Mouse (Mus musculus): ENCODE data around the gene Misp.

Misp gene

DNA sequence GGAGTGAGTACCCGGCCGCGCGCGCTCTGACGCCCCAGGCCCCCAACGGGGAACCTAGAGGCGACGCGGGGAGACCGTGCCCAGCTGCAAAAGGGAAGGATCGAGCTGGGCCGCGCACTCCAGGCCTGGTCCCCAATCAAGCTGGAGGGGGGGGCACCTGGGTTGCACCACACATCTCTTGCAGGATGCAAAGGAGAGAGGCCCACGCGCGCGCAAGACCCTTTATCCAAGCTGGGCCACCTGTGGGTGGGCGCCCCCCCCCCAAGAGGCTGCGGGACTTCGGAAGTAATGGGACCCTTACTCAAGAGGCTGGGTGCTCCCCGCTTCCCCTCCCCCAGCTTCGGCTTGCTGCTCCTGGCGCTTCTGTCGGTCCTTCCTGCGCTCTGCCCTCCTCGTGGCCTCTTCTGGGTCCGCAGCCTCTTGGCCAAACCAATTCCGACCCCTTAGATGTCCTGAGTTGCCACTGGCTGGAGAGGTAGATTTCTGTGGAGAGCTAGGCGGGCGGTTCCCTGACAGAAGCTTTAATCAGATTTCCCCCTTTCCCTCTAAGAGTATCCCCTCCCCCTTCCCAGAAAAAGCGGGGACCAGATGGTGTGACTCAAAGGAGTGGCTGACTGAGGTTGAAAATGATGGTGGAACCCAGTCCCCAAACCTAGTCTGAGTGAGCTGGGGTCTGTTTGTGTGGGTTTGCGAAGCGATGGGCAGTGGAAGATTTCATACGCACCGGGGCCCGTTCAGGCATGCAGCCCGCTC, 26.9 kb upstream of the Misp start:
- in situ Hi-C loops (cut with MboI, MseI) = no loop called here

DNA sequence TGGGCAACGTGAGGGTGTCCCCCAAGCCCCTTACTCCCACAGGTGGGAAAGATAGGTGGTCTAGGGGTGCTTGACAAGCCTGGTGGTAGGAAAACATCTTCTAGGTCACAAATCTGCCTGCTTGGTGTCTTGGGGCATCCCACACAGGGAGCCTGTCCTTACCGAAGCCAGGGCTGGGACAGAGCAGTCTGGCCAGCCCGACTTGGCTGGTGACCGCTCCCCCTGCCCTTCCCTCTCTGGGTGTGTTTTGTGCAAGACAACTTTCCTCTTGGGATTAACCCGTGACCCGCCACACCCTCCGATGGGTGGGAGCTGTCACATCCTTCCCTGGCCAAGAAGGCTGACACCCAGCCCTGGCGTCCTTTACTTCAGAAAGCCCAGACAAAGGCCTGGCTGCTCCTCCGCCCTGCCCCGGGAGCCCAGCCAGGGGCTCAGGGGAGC, 26.3 kb upstream of the Misp start:
- in situ Hi-C loops (cut with MboI, MseI) = no loop called here

DNA sequence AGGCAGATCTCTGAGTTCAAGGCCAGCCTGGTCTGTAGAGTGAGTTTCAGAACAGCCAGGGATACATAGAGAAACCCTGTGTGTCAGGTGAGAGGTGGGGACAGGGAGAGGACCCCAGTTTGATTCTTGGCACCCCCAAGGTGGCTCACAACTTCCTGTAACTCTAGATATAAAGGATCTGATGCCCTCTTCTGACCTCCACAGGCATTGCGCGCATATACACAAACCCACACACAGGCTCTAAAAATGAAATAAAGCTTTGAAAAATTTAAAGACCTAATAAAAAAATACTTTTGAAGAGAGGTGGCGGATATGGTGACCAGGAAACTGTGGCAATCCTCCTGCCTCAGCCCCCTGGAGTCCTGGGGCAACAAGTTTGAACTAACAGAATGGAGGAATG, 24.9 kb upstream of the Misp start:
- in situ Hi-C loops (cut with MboI, MseI) = no loop called here

DNA sequence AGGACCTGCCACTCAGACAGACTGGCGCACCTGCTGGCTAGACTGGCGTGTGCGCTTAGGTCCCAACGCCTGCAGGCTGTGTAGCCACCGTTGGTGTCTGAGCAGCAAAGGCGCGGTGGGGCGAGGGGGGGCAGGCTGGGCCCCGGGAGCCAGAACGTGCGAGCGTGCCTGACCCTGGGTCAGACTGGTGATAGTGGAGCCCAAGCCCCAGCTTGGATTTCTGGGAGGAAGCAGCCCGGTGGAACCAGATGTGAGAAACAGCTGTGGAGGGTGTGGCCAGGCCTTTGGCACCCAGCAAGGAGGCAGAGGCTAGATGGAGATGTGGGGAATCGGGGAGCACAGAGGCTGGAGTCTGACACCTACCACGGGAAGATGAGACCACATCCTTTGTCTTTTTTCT, 23.5 kb upstream of the Misp start:
- in situ Hi-C loops (cut with MboI, MseI) = no loop called here

DNA sequence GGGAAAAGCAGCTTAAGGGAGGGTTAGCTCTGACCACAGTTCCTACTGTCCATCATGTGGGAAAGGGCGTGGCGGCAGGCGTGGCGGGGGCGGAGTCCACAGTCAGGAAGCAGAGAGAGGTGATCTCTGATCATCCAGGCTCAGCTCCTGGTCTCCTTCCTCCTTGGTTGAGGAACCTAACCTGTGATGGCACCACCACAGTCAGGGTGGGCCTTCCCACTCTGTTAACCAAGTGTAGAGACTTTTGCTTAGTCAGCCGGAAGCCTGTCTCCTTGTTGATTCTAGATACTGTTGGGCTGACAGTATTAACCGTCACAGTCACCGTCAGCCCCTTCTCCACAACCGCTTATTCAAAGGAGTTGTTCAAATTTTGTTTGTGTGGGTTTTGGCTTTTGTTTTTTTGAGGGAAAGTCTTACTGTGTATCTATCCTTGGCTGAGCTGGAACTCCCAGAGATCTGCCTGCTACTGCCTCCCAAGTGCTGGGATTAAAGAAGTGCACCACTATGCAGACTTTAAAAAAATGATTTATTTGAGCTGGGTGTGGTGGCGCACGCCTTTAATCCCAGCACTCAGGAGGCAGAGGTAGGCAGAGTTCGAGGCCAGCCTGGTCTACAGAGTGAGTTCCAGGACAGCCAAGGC, 22.4 kb upstream of the Misp start:
- in situ Hi-C loops (cut with MboI, MseI) = no loop called here

DNA sequence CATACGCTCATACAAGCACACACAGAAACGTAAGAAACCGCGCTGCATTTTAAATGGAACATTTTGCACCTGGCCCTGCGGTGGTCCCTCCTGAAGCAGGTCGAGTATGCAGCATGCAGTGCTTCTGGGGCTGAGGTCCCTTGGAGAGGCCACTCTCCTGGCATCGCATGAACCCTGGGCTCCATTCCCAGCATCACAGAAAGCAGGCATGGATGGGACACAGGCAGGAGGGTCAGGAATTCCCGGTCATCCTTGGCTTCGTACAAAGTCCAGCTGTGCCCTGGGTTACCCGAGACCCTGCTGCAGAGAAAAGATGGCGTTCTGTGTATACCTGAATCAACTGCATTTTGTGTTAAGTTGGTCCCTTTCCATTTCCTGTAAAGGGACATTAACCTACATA, 20.3 kb upstream of the Misp start:
- in situ Hi-C loops (cut with MboI, MseI) = no loop called here

DNA sequence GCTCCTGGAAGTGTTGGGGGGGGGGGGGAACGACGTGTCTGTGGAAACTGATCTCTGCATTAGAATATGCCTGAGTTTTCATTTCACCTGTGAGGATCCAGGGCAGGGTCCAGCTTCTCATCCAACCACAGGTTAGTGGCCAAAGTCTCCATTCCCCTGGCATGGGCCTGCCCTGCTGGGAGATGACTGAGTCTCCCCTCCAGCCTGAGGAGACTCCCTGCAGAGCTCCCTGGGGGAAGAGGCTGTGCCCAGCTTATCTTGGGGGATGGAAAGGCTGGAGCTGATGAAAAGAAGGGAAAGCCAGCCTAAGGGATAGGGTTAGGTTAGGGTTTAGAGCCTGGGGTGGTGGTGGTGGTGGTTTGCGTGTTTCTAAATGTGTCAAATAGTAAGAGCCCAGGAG, 19.0 kb upstream of the Misp start:
- in situ Hi-C loops (cut with MboI, MseI) = no loop called here

DNA sequence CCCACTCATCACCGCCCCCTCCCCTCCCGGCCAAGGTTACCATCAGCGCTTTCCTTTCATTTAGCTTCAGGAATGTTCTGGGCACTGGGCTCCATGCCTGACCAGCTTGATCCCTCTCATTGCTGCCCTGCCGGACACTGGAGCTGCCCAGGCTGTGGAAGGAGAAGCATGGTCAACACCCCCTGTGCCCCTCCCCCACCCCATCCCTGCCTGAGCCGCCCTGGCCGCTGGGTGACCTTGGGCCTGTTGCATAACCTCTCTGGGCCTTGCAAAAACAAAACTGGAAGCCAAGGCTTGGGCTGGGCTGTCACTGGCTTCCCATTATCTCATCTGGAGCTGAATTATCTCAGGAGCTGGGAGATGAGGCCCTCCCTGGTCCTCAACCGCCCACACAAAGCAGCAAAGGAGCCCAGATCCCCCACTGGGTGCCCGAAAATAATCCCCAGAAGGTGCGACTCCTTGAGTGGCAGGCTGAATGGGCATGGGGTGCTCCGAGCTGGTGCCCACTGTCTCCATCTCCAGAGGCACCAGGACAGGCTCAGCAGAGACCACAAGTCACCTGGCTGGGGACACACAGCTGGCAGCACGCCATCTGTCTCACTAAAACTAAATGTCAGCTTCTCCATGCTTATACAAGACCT, 18.3 kb upstream of the Misp start:
- in situ Hi-C loops (cut with MboI, MseI) = no loop called here

DNA sequence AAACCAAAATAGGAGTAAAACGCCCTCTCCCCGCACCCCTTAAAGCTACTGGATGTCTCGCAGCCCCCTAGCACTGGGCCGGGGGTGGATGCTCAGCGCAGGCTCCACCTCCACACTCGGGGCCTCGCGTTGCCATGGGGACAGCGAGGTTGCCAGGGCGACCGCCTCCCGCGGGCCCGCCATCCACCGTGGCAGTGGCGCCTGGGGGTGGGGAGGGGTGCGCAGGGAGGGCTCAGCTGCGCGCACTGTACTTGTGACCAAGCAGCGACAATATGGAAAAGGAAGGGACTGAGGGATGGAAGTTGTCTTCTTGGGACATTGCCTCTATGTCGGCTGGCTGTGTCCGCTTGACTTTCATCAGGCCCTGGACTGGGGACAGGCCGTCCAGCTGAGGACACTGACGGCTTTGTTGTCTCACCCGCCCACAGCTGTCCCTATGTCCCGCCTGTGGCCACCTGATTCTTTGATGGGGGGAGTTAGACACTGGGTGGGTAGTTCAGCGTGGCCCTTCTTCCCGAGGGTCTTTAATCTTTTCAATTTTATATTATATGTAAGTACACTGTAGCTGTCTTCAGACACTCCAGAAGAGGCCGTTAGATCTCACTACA, 17.0 kb upstream of the Misp start:
- in situ Hi-C loops (cut with MboI, MseI) = no loop called here

DNA sequence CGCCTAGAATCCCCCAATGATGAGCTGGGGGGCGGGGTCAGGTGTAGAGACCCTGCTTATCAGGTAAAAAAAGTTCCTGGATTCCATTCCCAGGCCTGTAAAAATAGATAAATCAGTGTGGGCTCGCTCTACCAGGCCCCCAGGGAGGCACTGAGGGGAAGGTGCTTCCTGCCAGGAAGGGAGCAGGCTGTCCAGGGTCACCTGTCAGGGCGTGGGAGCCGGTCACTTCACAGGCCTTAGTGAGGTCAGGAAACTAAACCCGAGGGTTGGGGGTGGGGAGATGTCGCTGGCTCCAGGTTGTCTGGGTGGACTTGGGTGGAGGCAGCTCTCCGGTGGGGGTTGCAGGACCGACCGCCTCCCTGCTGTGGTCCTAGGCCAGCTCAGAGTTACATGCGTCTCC, 15.2 kb upstream of the Misp start:
- in situ Hi-C loops (cut with MboI, MseI) = no loop called here

DNA sequence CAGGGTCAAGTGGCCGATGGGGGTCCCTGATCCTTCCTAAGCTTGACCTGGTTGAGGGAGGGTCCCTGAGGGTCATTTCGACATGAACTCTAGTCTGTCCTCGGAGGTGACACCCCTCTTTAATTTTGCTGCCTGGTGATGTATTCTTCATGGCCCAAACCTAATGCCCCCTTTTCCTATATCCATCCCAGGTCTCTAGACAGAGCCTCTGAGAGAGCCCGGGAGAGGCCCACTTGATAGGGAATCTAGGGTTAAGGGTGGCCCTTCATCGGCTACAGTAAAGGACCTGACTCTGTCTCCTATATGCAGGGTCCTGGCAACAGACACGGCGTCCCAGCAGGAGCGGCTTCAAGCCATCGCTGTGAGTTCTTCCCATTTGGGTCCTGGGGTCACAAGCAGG, 14.5 kb upstream of the Misp start:
- in situ Hi-C loops (cut with MboI, MseI) = no loop called here

DNA sequence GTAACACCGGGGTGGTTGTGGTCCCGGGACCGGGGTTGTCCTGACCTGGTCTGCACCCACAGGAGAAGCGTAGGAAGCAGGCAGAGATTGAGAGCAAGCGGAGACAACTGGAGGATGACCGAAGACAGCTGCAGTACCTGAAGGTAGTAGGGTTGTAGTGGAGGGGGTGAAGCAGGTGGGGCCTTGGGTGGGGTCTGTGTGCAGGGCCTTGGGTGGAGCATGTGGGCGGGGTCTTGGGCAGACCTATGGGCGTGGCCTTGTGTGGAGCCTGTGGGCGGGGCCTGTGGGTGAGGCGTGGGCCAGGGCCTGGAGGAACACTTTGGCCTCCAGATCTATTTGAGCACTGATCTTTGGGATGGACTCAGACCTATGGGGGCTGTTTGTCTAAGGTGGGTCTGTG, 13.8 kb upstream of the Misp start:
- in situ Hi-C loops (cut with MboI, MseI) = no loop called here

DNA sequence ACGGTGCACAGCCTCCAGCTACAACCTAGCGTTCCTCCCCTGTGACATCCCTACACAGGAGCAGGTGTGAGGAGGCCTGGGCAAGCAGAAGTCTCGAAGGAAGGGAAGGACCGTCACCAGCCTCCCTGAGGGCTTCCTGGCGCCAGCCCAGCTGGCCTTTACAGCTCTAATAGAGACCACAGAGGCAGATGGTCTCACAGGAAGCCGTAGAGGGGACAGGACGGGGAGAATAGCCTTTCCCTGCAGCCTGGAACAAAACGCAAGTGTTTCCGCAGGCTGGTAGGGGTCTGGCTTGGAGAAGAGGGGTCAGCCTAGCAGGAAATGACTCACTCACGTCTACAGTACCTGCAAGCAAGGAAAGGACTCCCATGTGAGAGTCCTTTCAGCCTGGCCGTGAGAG, 13.0 kb upstream of the Misp start:
- in situ Hi-C loops (cut with MboI, MseI) = no loop called here

DNA sequence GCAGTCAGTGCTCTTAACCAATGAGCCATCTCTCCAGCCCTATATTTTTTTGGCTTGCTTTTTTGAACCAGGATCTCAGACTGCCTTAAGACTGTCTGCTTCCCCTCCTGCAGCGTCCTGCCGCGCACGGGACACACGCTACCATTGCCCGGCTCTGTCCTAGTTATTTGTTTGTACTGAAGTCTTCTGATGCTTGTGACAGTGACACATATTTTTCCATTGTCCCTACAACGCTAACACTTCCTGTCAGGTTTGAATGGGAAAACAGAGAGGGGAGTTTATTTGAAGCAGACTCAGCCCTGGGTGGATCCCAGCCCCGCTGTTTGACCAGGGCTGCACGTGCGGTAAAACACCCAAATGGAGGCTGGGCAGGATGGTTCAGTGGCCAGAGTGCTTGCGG, 12.1 kb upstream of the Misp start:
- in situ Hi-C loops (cut with MboI, MseI) = no loop called here

DNA sequence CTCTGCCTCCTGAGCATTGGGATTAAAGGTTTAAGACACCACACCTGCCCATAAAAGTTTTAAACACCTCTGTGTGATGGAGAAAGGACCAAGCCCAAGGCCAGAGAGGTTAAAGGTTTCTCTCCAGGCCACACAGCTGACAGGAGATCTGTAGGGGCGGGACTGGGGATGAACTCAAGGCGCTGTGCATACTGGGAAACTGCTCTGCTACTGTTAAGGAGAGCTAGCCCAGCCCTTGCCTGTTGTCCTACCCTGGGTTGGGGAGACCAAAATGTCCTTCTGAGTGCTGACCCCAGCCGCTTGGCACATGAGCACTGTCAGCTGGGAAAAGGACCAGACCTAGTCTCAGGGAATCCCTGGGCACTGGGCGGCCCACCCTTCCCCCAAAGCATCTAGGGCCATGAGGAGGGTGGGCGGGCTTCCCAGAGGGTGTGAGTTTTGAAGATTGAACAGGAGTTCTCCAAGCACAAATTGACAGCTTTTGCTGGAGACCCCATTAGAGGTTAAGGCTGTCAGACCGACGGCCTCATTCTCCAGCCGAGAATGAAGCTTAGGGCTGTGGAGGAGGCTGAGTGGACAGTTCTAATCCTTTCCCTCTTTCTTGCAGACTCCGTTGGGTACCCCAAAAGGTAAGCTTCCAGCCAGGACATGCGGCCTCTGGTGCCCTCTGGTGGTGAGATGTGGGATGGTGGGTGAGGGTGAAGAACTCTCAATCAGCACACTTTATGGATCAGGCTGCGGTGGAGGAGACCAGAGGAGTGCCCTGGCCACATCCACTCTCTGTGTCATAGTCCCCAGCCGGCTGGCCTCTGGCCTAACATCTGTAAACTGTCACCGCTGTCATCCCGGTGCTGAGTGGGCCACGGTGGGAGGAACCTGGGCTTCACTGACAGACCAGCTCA, 8.8 kb upstream of the Misp start:
- in situ Hi-C loops (cut with MboI, MseI) = no loop called here

DNA sequence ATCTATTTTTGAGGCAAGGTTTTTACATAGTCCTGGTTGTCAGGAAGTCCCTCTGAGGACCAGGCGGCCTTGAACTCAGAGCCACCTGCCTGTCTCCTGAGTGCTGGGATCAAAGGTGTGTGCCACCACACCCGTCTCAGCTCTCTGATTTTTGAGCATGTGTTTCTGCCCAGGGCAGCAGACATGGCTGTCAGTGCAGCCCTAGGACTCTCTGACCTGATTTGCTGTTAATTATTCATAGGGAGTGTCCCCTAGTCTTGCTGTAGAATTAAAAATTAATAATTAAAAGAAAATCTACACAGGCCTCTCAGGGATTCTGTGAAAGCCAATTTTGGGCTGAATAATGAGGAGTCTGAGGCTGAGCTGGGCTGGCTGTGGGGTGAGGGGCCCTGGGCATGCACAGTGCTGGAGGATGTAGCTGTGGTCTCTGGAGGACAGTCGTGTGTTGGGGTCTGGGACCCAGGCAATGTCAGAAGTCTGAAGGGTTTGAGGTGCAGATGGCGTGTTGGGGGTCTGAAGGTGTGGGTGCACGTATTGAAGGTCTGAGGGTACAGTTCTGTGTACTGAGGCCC, 6.4 kb upstream of the Misp start:
- in situ Hi-C loops (cut with MboI, MseI) = no loop called here

DNA sequence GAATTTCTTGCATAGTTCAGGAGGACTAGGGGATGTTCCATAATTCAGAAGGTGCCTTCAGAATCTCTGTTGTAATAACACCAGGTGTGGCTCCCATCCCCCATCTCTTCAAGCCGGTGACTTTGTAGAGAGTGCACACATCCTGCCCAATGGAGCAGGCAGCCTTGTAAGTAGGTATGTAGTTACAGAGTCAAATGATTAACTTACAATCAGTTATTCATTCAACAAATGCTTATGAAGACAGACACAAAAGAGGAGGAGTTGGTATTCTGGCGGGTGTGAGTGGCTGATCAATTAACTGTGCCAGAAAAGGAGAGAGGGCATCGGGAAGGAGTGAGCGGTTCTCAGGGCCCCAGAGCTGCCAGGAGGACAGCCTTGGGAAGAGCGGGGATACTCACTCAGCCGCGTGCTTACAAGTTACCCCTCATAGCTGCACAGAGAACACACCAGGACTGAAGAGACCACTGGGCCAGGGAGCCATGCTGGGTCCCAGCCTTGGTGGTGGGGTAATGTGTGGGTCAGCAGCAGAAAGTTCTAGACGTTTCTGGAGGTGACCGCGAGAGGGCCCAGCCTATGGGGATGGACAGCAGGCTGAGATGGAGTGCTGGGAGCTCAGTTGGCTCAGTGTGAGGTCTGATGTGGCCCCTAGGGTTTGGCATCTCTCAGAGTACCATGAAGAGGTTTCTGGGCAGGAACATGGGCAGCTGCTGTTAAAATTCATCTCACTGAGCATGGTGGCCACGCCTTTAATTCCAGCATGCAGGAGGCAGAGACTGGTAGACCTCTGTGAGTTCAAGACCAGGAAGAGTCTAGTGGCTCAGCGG, 4.9 kb upstream of the Misp start:
- in situ Hi-C loops (cut with MboI, MseI) = no loop called here

DNA sequence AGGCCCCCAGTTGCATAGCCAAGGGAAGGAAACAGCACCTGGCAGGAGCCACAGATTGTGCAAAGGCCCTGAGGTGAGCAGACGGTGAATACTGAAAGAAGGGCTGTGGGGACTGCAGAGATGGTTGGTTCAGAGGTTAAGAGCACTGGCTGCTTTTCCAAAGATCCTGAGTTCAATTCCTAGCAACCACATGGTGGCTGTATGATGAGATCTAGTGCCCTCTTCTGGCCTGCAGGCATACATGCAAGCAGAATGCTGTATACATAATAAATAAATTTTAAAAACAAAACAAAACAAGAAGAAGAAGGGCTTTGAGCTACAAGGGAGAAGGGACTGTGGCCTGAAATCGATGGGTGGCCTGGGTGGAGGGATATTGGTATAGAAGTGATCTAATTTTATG, 3.7 kb upstream of the Misp start:
- in situ Hi-C loops (cut with MboI, MseI) = no loop called here

DNA sequence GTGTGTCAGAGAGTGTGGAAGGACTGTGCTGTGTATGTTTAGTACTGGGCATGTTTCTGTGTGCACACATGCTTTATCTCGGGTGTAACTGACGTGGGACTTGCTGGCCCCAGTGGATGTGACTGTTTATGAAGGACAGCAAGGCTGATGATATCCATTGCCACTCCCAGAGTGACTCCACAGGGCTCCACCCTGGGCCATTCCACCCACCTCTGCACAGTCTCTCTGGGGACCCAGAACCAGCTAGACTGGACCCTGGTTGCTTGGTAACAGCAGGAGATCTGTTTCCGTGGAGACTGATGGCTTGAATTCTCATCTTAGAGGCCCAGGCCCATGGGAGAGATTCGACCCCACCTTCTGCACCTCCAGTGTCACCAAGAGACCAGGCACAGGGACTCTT, 2.6 kb upstream of the Misp start:
- in situ Hi-C loops (cut with MboI, MseI) = no loop called here

DNA sequence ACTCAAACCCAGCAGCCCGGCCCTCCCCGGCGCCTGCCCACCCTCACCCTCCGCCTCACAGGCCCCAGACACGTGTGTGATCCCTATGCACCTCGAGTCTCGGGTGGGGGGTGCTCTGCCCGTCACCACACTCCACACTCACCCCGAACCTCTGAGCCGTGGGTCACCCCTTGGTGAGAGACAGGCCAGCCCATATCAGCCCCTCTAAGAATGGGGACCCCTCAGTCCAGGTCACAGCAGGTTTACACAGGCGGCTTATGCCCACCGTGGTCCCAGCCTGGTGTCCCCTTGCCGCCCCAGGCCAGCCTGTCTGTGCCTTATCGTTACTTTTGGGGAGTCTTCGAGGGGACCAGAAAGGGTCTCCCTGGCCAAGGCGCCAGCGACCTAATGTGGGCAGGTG, 1.2 kb upstream of the Misp start:
- in situ Hi-C loops (cut with MboI, MseI) = no loop called here

DNA sequence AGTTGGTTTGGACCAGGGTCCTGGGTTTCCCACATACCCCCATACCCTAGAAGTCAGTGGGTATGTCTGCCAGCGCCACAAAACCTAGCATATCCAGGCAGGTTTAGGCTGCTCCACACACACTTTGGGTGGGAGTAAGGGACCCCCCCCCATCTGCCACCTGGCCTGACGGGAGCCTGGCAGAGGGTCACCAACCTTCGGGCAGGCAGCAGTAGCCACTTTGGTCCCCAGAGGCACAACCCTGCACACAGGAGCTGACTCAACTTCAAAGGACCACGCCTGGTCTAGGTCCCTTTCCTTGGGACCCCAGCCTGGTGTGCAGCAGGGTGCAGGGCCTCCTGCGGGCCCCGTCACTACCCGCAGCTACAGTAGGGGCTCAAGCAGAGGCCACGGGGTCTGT, 512 bp upstream of the Misp start:
- in situ Hi-C loops (cut with MboI, MseI) = no loop called here
